Mouse (Mus musculus): ENCODE measurements around the gene Kdelr1.
"Not testable (repeated sequence)": the region's sequence is repeated elsewhere in the genome, so short reads cannot be mapped to it uniquely, and the experiment has no call there.

Kdelr1 gene

DNA sequence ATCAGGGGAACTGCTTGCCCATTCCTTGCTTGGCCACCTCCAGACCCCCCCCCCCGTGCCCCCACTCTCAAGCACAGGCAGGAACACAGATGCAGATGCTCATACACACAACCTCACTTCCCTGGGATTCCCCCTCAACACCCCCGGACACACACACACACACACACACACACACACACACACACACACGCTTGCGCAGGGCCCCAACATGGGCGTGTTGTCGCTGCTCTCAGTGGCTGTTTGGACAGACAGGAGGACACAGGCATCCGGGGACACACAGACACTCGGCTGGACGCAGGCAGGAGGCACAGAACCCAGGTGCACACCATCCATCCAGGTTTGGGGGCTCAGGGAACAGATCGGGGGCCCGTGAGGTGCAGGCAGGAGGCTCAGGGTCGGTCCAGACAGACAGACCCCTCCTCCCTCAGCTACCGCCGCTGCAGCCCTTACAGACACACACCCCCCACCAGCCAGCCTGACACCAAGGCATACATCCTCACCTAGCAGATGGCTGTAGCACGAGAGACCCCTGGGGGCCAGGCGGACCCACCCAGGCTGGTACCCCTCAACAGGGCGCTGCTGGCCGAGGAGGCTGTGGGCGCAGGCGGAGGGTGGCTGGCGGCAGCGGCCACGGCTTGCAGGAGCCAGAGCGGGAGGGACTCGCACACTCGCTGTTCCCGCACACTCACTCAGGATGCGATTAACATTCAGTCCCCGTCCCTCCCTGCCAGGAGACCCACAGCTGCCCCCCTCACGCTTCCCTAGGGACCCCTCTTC lies 2.1 kb upstream of the Kdelr1 start:
- no peak for DNase-seq (ENCODE audit: low spot score)

DNA sequence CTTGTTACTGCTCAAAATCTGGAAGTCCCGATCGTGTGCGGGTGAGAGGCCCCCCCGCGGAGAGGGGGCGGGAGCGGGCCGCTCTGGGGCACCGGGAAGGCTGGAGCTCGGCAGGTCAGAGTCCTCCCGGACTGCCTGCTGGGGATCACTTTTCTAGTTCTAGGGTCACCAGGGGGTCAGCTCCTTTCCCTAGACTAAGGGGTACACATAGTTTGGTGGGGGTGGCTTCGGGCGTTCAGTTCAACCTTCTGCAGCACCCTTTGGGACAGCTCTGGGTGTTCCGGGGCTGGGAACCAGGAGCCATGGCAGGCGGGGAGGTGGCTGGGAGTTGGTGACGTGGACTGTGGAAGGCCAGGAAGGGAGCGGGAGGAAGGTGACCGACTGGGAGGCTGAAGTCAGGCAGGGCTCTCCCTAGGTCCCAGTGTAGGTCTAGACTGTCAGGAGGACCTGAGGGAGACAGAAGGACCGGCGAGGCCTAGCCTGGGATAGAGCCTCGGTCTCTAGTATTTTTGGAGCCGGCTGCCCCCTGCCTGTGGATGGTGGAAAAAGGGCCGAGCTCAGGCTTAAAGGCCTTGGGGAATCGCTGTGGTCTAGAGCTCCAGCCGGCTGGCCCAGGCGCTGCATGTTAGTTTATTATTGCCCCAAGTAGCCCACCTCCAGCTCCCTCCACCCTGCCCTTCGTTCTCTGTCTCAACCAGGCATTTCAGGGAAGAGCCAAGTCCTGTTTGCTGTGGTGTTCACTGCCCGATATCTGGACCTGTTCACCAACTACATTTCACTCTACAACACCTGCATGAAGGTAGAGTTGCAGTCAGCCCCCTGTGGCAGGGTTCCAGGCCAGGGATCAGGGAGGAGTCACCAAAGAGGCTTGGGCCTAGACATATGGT lies 732 bp downstream of the Kdelr1 start:
- peak; percentile 44 for DNase-seq (ENCODE audit: low spot score)

DNA sequence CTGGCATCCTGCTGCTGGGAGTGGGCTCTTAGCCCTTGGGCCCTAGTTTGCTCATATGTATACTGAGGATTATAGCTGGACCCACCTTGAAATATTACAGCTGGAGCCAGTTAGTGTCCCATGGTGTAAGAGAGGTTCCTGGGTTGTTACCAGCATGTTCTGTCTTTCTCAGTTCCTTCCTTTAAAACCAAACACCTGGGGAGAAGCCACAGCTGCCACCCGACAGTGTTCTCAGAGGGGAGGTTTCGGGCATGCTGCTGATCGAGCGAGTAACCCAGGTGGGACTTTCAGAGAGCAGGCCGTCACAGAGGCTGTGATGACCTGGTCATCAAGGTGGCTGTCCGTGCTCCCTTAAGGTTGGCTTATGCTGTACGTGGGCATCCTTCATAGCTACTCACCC lies 4.3 kb downstream of the Kdelr1 start:
- DNase-seq (ENCODE audit: low spot score): no peak

DNA sequence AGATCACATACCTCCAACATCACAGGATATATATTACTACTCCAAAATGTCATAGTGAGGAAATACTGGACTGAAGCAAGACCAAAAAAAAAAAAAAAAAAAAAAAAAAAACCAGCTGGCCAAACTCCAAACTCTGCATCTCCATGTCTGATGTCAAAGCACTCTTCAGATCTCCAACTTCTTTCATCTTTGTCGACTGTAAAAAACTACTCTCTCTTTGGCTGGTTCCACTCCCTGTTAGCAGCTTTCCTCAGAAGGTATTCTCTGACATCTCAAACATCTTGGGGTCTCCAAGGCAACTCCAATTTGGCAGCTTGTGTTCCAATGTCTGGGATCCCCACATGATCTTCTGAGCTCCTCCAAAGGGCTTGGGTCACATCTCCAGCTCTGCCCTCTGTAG lies 5.7 kb downstream of the Kdelr1 start, which contains the start of gene Grin2d:
TSS of gene Grin2d (minus strand) at position 101 of the 400 bp plus-strand sequence.
- not testable (repeated sequence) for DNase-seq (ENCODE audit: low spot score)

DNA sequence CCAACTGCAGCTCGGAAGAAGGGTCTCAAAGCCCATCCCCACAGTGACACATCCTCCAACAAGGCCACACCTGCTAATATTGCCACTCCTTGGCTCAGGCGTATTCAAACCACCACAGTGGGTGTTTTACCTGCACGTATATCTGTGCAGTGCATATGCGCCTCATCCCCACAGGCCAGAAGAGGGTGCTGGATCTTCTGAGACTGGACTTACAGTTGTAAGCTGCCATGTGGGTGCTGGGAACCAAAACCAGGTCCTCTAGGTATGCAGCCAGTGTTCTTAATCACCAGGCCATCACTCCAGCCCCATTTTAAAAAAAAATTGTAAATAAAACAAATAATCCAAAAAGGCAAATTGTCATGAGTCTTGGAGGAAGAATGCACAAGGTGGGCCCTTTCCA lies 8.0 kb downstream of the Kdelr1 start:
- no peak for DNase-seq (ENCODE audit: low spot score)

DNA sequence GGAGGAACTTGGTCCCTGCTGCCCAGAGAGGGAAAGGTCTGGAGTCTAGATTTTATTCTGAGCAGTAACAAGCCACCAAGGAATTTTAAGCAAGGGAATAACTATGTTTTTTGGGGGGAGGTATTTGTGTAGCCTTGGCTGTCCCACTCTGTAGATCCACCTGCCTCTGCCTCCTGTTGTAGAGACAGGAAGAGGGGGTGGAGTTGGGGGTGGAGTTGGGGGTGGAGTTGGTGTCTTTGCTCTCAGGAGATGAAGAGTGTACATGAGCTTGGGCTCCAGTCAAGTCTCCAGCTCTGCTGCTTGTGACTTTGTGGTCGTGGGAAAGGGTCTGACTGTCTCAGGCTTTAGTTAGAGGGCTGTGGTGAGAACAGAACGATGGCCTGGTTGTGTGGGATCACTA lies 8.4 kb downstream of the Kdelr1 start:
- no peak for DNase-seq (ENCODE audit: low spot score)

DNA sequence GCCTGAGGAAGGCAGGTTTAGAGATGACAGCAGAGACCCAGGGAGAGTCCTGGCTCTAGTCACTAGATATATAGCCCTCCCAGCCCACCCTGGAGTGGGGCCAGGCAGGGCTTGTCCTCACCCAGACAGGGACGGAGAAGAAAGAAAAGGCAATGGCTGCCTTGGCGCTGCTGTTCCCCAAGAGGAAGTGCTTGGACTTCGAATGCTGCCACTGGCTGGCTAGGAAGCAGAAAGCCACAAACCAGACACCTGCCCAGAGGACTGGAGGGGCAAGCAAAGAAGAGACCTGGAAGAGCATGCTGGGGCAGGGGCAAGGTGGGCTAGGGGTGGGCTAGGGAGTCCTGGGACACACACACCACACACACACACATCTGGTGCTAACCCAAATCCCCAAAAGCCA lies 14.7 kb downstream of the Kdelr1 start:
- no peak for DNase-seq (ENCODE audit: low spot score)

DNA sequence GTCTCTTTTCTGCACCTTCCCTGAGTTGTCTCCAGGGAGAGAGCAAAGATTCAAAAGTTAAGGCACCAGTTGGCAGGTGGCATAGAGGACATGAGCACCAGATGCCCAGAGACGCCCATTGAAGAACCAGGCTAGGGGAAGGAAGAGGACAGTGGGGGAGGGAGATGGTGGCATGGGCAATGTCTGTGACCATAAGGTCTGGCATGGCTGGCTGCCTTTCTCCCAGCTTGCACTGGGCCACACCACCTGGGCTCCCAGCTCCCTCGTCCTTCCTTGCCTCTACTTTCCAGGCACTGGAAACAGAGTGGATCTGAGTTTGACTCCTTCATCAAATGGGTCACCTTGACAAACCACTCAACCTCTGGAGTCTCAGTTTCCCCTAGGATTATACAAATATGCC lies 20.1 kb downstream of the Kdelr1 start:
- no peak for DNase-seq (ENCODE audit: low spot score)

DNA sequence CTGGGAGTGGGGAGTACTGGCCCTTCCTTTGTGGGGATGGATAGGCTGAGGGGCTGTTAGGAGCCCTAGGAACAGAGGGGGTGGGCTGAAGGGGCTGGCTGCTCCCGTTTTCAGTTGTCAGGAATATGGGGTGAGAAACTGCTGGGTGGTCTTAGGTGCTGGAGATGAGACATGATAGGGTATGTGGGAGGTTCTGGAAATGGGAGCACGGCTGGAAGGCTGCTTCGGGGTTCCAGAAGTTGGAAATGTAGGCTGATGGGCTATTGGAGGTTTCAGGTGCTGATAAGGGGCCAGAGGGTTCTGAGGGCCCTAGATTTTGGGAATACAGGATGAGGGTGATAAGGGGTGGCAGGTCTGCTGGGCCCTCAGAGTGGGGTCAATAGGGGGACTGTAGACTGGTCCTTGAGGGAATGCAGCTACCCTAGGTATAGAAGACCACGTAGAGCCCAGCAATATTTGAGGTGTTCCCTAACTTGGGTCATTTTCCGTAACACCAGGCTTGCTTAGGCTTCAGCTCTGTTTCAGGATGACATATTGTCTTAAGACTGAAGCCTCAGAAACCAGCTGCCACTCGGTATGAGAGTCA lies 23.5 kb downstream of the Kdelr1 start:
- DNase-seq (ENCODE audit: low spot score): no peak

DNA sequence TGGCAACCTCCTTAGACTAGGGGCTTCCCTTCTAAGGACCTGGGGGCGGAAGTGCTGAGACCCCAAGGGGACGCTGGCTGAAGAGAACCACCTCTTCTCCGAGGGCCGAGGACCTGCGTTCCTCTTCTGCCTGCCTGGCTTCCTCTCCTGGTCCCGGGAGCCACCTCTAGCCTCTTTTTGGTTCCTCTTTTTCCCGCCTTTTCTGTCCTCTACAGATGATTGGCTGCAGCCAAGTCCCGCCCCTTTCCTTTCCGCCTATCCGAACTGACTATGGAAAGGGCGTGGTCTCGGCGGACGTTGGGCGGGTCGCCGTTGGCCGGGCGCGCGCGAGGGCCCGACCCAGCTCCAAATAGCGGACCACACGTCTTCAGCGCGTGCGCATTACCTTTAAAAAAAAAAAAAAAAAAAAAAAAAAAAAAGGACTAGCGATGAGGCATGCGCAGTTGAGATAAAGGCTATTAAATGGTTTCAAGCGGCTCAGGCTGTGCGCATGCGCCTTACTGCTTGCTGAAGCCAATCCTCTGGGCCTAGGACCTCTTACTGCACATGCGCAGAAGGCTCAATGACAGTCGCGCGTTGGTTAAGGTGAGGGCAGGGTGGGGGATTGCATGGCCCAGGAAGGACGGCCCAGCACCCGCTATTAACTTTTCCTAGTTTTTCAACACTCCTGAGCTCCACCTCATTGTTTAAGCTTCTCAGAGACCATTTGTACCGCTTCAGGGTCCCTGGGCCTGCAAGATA lies 24.1 kb downstream of the Kdelr1 start, which contains the start of the genes Syngr4 and Tmem143:
TSS of gene Syngr4 (minus strand) at position 198 of the 741 bp plus-strand sequence.
TSS of gene Tmem143 (plus strand) at position 425 of the 741 bp plus-strand sequence.
- peak; percentile 98 for DNase-seq (ENCODE audit: low spot score)

DNA sequence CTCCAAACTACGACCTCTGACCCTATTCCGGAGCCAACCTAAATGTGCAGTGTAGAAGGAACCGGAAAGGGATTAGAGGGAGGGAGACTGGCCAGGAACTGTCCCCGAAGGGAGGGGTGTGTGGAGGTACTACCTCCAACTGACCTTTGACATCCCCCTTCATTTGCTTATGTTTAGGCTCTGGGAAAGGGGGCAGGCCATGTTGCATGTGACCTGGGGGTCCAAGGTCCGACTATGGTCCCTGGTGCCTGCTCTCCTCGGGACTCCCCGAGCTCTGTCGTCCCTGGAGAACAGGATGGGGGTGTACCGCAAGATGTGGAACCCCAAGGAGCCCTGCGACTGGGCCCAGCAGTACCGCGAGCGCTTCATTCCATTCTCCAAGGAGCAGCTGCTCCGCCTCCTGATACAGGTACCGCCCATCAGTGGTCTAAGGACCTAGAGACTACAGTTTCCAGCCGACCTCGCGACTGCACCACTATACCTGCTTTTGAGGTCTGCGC lies 24.7 kb downstream of the Kdelr1 start:
- peak; percentile 62 for DNase-seq (ENCODE audit: low spot score)

DNA sequence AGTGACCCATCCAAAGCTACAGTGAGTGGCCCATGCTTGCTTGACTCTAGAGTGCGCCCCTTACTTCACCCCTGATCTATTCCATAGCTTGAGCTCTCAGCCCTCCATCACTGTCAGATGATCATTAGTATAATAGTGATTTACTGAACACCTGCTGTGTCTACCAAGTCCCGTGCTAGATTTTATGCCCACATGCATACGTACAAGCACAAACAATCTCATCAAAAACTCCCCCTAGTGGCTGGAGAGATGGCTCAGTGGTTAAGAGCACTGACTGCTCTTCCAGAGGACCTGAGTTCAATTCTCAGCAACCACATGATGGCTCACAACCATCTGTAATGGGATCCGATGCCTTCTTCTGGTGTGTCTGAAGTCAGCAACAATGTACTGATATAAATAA lies 25.6 kb downstream of the Kdelr1 start:
- DNase-seq (ENCODE audit: low spot score): peak; percentile 28

DNA sequence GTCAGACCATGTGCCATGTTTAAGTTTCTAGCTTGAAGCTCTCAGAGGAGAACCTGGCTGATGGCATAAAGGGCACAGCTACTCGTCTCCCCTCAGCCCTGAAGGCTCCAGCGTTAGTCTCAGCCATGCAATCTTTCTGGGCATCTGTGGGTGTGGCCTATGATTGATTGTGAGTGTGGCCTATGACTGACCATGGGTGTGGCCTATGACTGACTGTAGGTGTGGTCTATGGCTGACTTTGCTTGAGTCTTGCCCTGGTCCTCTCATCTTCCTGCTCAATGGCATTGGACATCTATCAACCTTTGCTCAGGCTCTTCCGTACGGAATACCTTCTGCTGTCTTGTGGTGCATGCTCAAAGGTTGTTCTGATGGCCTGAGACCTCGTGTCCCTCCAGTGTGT lies 29.0 kb downstream of the Kdelr1 start:
- no peak for DNase-seq (ENCODE audit: low spot score)

DNA sequence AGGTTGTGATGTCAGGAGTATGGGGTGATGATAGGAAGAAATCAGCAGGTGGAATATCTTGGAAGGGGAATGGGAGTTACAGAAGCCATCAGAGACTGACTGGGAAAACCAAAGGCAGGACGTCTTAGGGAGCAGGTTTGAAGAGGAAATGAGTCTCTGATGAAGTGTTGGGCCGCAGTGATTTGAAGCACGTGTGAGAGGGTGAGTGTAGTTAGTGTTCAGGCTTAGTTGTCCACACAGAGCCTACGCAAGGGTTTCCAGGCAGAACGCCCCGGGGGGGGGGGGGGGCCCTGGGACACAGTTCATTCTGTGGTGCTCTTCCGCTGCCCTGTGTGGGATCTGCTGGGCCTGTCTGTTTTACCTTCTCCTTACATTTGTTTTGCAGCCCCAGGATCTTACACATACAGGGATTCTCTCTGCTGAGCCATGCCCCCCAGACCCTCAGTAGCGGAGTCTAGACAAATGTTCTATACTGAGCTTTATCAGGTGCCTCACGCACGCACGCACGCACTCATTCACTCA lies 30.0 kb downstream of the Kdelr1 start:
- DNase-seq (ENCODE audit: low spot score): no peak

DNA sequence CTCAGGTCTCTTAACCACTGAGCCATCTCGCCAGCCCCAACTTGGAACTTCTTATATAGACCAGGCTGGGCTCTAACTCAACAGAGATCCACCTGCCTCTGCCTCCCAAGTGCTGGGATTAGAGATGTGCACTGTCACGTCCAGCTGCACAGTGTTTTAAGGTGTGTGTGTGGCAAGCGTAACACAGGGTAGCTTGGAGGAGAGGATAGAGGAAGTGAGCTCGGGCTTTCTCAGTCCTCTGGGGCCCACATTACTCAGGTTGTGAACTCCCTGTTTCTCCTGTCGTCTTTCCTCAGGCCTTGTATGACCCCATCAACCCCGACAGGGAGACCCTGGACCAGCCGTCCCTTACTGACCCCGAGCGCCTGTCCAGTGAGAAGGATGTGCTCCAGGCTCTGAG lies 34.0 kb downstream of the Kdelr1 start:
- DNase-seq (ENCODE audit: low spot score): no peak

DNA sequence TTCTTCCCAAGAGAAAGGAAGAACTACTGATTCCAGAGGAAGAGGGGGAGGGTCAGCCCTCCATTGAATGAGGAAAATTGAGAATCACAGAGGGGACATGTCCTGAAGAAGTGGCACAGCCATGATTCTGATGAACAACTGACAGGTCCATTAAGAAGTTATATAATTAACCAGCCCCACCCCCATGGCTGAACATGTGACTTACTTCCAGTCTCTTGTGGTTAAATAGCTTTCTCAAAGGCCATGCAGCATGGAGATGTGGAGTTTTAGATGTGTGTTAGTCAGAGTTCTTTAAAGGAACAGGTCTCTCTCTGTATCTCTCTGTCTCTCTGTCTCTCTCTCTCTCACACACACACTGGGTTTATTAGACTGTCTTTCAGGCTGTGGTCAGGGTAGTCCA lies 35.8 kb downstream of the Kdelr1 start:
- DNase-seq (ENCODE audit: low spot score): no peak

DNA sequence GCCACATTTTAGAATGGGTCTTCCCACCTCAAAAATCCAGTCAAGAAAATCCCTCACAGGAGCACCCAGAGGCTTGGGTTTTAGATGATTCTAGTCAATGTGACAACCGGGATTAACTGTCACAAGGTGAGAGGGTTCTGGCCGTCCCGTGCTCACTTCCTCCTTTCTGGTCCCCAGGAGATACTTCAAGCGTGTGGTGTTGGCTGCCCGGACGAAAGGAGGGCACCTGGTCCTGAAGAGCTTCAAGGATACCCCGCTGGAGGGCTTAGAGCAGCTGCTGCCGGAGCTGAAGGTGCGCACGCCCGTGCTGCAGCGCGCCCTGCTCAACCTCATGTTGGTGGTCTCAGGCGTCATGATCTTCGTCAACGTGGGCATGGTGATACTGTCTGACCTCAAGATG lies 36.6 kb downstream of the Kdelr1 start:
- no peak for DNase-seq (ENCODE audit: low spot score)

DNA sequence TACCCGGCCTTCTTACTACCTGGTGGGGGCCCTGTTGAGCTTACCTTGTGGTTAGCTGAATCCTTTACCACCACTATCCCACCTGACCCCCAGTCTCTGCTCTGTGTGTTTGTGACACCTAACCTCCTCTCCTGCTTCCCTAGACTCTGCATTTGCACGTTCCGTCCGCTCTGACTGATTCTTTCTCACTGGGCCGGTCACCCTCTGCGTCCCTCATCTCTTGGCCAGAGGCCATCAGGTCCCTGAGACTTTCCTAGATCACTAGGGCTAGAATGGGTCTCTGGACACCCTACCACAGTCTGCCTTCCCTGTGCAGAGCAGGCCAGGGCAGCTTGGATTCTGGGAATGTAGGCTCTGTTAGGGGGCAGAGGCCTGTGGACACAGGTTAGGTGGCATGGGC lies 41.5 kb downstream of the Kdelr1 start:
- no peak for DNase-seq (ENCODE audit: low spot score)

DNA sequence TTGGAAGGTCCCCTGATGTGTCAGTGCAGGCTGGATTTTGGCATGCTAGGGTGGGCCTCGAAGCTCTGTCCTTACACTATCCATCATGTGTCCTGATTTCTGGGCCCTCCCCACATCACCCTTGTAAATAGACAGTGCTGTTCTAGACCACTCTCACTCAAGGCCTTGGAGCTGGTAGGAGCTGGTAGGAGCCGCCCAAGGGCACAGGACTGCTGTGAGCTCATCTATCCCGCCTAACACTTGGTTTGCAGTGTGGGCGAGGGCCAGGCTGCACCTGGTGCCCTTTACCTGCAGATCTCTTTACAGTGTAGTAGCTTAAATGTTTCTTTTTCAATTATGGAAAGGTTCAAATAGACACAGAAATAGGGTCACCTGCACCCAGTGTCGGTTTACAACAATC lies 42.4 kb downstream of the Kdelr1 start:
- no peak for DNase-seq (ENCODE audit: low spot score)

DNA sequence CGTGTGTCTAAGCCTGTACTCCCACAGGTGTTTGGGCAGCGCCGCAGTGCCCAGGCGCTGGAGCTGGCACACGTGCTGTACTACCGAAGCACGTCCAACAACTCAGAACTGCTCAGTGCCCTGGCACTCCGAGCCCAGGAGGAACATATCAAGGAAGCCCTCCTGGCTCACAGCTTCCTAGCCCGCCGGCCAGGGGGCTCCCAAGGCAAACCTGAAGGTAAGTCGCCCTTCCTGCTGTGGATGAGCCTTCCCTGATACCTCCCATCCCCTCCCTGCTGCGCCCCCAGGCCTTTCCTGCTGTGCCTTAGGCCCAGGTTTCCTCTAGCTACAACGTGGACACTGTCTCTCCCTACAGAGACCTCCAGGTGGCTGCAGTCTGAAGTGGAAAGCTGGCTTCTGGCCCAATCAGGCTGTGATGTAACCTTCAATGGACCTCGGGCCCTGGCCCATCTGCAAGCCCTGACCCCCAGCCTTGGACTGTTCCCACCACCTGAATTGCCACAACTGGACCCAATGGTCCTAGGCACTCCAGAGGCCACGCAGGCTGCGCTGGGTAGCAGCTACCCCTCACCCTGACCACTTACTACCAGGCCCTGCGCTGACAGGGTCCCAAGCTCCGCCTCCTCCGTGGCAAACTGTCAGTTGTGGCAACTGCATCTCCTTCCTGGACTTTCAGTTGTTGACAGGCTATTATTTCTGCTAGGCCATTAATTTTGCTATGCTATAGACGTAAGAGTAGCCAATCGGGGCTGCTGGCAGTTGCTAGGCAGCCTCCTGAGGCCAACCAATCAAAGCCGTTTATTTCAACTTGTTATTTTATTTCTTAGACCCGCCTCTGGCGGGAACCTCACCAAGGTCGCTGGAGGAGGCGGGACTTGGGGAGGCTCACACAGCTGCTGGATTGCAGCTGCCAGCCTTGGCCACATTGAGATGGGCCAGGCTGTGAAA lies 43.8 kb downstream of the Kdelr1 start:
- peak; percentile 85 for DNase-seq (ENCODE audit: low spot score)

Measured in lung, postnatal 25 days (tissue).